Mouse (Mus musculus): ENCODE data around the gene Upk3b. TPM values are rescaled to one million over a fixed set of nuclear protein-coding genes. Genes with fewer than 3 reads are reported as not detected.

The Upk3b gene
- total RNA-seq, 2 experiments from 2014 or later, result 0.11 TPM; not detected in 1

GRCm38 (mm10) chr5:136075076-136075475 is 36.8 kb downstream of the Upk3b start:
- DNase-seq, result no peak

DNA sequence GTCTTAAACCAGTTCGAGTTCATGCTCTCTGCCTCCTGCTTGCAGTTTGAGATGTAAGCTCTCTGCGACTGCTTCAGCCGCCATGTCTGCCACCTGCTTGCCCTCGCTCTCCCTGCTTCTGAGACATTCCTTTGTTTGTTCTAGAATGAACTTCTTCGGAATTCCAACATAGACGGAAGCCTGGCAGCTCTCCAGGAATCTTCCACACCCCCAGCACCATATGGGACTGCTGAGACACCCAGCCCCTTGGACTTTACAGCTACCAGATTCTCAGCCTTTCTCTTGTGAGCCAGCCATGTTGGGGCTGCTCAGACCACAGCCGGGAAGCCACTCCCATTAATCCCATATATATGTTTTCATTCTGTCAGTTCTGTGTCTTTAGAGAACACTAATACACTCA is 38.0 kb downstream of the Upk3b start:
- no peak for DNase-seq

- no peak for DNase-seq
Observed at GRCm38 (mm10) chr5:136077001-136077550, 38.8 kb downstream of the Upk3b start.

- no peak for DNase-seq
Observed at GRCm38 (mm10) chr5:136078136-136078535, 39.8 kb downstream of the Upk3b start.

- DNase-seq, result no peak
Observed at GRCm38 (mm10) chr5:136082345-136082744, 44.0 kb downstream of the Upk3b start.

DNA sequence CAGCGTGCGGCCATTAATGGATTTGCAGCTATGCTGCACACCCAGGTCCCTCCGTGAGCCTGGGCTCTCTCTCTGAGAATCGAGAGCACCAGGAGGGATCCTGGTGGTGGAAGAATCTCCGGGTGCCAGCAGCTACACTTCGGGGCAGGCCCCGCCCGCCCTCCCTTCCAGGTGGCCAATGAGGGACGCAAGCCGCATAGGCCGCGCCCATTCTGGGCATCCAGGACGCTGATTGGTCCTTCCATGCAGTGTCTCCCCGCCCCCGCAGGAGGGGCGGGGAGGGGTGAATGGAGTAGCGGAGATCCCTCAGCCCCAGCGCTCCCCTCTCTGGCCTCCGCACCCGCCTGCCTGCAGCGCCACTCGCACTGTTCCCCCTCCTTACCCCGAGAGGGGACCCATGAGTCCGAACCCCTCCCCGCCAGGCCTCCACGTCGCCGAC is 45.4 kb downstream of the Upk3b start, which contains the start of gene Rasa4:
Gene Rasa4, plus strand, starts transcription at position 248 of the 439 bp plus-strand sequence.
- DNase-seq, result peak; percentile 96

DNA sequence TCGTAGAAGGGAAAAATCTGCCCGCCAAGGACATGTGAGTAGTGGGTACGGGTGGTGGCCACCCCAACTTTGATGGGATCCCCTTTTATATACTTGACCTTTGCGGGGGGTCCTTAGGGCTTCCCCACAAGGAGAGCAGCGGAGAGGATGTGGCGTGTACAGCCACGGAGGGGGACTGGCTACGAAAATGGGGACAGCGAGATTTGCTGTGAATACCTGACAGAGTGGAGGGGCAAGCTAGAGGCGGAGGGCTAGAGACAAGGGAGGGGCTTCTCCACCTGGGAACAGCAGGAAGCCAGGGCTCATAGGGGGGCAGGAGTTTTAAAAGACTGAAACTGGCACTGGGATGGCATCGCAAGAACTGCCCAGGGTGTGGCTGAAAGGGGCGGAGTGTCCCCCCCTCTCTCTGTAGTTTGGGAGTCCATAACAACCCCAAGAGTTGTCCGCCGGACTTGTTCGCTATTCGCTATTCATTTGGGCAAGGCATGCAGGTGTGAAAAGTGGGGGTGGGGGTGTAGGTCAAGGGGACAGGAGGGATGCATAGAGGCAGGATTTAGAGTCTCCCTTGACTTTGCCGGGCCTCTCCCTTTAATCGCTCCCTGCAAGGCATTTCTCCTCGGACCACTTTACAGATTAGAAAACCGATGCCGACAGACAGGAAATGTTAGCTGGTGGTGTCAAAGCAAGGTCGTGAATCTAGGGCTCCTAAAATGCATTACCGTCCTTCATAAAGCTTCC is 46.0 kb downstream of the Upk3b start:
- no peak for DNase-seq

DNA sequence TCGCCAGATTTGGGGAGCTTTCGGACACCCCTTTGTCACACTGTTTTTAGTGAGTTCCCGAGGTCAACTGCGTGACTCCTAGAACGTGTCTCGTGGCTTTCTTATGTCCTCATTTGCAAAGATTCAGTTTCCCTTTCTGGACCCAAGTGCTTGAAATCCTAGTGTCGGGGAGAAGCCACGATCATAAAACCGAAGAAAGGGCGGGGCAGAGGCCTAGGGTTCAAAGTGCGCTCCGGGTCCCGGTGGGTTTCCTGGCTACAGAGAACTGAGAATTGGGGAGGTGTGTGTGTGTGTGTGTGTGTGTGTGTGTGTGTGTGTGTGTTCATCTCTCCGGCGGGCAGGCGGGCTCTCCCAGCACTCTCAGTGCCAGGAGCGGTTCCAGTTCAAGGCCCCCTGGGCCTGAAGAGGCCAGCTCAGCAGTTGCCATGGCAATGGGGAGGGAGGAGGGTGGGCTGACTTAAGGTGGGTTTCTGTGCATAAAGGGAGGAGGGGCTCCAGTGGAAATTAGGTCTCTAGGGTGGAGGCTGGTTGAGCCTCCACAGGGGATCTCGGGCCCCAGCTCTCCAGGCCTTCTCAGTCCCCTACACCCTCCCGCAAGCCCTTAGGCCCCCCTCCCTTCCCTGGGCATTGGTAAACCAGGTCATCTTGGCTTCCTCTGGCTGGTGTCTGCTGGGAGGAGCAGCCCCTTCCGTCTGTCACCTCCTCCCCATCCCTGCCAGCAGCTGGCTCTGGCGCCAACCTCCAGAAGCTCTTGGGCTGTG is 46.8 kb downstream of the Upk3b start:
- DNase-seq, result peak; percentile 63

DNA sequence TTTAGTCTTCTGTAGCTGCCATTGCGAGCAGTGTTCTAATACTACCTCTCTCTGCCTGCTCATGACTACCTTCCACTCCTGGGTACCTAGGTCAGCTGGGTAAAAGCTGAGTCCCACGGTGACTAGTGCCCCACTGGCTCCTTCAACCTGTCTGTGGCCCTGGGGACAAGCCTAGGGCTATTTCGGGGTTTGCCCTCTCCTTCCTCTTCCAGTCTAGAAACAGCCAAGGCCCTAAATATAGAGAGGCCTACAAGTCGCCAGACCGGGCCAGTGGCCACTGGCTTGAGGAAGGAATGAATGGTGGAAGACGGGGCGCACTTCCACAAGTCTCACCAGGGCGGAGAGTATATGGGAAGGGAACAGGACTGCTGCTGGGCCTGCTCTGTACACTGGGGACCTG is 48.0 kb downstream of the Upk3b start:
- DNase-seq, result peak; percentile 56

GRCm38 (mm10) chr5:136088821-136089575 is 50.7 kb downstream of the Upk3b start:
- DNase-seq, result no peak

GRCm38 (mm10) chr5:136091927-136092326 is 53.6 kb downstream of the Upk3b start:
- peak; percentile 65 for DNase-seq

- DNase-seq, result no peak
Observed at GRCm38 (mm10) chr5:136094249-136095010, 56.1 kb downstream of the Upk3b start.

DNA sequence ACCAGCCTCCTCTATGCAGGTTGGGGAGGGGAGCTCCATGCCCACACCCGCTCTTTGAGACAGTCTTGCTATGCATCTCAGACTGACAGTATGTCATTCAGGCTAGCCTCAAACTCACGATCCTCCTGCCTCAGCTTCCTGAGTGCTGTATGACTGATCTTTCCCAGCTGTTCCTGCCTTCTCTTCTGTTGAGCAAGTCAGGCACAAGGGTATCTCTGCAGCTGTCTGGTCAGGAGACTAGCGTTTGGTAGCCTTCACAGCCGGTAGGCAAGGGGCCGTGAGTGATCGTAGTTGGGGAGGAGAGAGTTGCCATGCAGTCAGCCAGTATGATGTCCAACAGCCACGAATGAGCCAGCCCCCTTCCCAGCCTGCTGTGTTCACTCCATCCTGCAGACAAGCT is 56.8 kb downstream of the Upk3b start:
- no peak for DNase-seq

Other genes starting within 250 kb of the Upk3b start
- under 1 TPM; 0.08 to 0.21 TPM for gene Srrm3, start 231.6 kb upstream of the Upk3b start, total RNA-seq (2021)
- 100 to 1,000 TPM; 290 to 454 TPM for gene Hspb1, start 150.6 kb upstream of the Upk3b start, total RNA-seq (2021)
- 100 to 1,000 TPM; 282 to 288 TPM for gene Ywhag, start 103.9 kb upstream of the Upk3b start, total RNA-seq (2021)
- 1 to 10 TPM in 1 of 2 experiments, under 1 TPM in 1; 0.67 to 1.2 TPM for gene Ssc4d, start 64.0 kb upstream of the Upk3b start, total RNA-seq (2021)
- gene Zp3, start 58.4 kb upstream of the Upk3b start, total RNA-seq (2021), result not detected
- gene Dtx2, start 43.7 kb upstream of the Upk3b start, total RNA-seq (2021), result 1 to 10 TPM; 5.9 to 7.3 TPM
- not detected for gene Upk3bl, start 16.0 kb downstream of the Upk3b start, total RNA-seq (2021)
- 10 to 100 TPM; 23.6 to 26.4 TPM for gene Rasa4, start 45.4 kb downstream of the Upk3b start, total RNA-seq (2021)
- 10 to 100 TPM; 55.1 to 58.7 TPM for gene Polr2j, start 78.1 kb downstream of the Upk3b start, total RNA-seq (2021)
- 1 to 10 TPM; 3.2 to 3.8 TPM for gene Lrwd1, start 97.6 kb downstream of the Upk3b start, total RNA-seq (2021)
- 1 to 10 TPM; 3.9 to 4.4 TPM for gene Alkbh4, start 97.7 kb downstream of the Upk3b start, total RNA-seq (2021)
- 1 to 10 TPM; 1.5 to 1.6 TPM for gene Orai2, start 132.2 kb downstream of the Upk3b start, total RNA-seq (2021)
- gene Prkrip1, start 160.5 kb downstream of the Upk3b start, total RNA-seq (2021), result 10 to 100 TPM; 19.5 to 21.6 TPM
- gene Sh2b2, start 208.1 kb downstream of the Upk3b start, total RNA-seq (2021), result 1 to 10 TPM; 2.8 to 6.1 TPM